Mouse (Mus musculus): ENCODE measurements around the gene Prdm16.

The Prdm16 gene

GRCm38 (mm10) chr4:154639591-154640442, 3.1 kb upstream of the Prdm16 start:
- DNase-seq (ENCODE audit: low read depth, low spot score) = no peak

- DNase-seq (ENCODE audit: low read depth, low spot score) = no peak
These were observed 2.5 kb upstream of the Prdm16 start for GRCm38 (mm10) chr4:154639126-154639525.

GRCm38 (mm10) chr4:154638320-154638886, 1.7 kb upstream of the Prdm16 start:
- no peak for DNase-seq (ENCODE audit: low read depth, low spot score)

- no peak for DNase-seq (ENCODE audit: low read depth, low spot score)
These were observed 1.0 kb upstream of the Prdm16 start for GRCm38 (mm10) chr4:154637468-154638319.

GRCm38 (mm10) chr4:154636053-154636433, 630 bp downstream of the Prdm16 start:
- DNase-seq (ENCODE audit: low read depth, low spot score) = no peak

- DNase-seq (ENCODE audit: low read depth, low spot score) = no peak
These were observed 1.2 kb downstream of the Prdm16 start for GRCm38 (mm10) chr4:154635241-154636052.

- no peak for DNase-seq (ENCODE audit: low read depth, low spot score)
These were observed 2.0 kb downstream of the Prdm16 start for GRCm38 (mm10) chr4:154634470-154635240.

- DNase-seq (ENCODE audit: low read depth, low spot score) = no peak
These were observed 2.7 kb downstream of the Prdm16 start for GRCm38 (mm10) chr4:154634001-154634400.

GRCm38 (mm10) chr4:154632800-154633764, 3.6 kb downstream of the Prdm16 start:
- DNase-seq (ENCODE audit: low read depth, low spot score) = no peak

GRCm38 (mm10) chr4:154630763-154631162, 5.9 kb downstream of the Prdm16 start:
- no peak for DNase-seq (ENCODE audit: low read depth, low spot score)

- no peak for DNase-seq (ENCODE audit: low read depth, low spot score)
These were observed 9.1 kb downstream of the Prdm16 start for GRCm38 (mm10) chr4:154627419-154628142.

- DNase-seq (ENCODE audit: low read depth, low spot score) = no peak
These were observed 10.4 kb downstream of the Prdm16 start for GRCm38 (mm10) chr4:154626282-154626681.

- DNase-seq (ENCODE audit: low read depth, low spot score) = no peak
These were observed 11.0 kb downstream of the Prdm16 start for GRCm38 (mm10) chr4:154625710-154626109.

- no peak for DNase-seq (ENCODE audit: low read depth, low spot score)
These were observed 13.4 kb downstream of the Prdm16 start for GRCm38 (mm10) chr4:154623241-154623640.

GRCm38 (mm10) chr4:154622521-154622920, 14.2 kb downstream of the Prdm16 start:
- no peak for DNase-seq (ENCODE audit: low read depth, low spot score)

- no peak for DNase-seq (ENCODE audit: low read depth, low spot score)
These were observed 25.5 kb downstream of the Prdm16 start for GRCm38 (mm10) chr4:154611167-154611566.

- DNase-seq (ENCODE audit: low read depth, low spot score) = no peak
These were observed 28.9 kb downstream of the Prdm16 start for GRCm38 (mm10) chr4:154607724-154608123.

GRCm38 (mm10) chr4:154604442-154604830, 32.2 kb downstream of the Prdm16 start:
- DNase-seq (ENCODE audit: low read depth, low spot score) = no peak

Data from 3T3-L1 (cell line).